In genomic region chr13:108084086-108084485, GRCm38 (mm10) we compare ENCODE assay signal across 14 mouse cellular contexts.
"Had no signal": no experiment of that assay in that cellular context is flagged by ENCODE, and none has a peak within 500 bp of the region (broad histone marks: within the 10 kb centered on the region; RNA-seq: fewer than 3 reads in every experiment).

No protein-coding gene starts in this region.

- H3K4me2 ChIP-seq: limb, embryonic 15.5 days; liver, embryonic 12.5 days; lung, embryonic 14.5 days; midbrain, embryonic 12.5 days; neural tube, embryonic 13.5 days; stomach, embryonic 15.5 days had no signal

- H3K9me3 ChIP-seq: limb, embryonic 15.5 days; liver, embryonic 12.5 days; midbrain, embryonic 12.5 days; neural tube, embryonic 13.5 days; stomach, embryonic 15.5 days had no signal

- H3K36me3 ChIP-seq: limb, embryonic 15.5 days; liver, embryonic 12.5 days; midbrain, embryonic 12.5 days; neural tube, embryonic 13.5 days; stomach, embryonic 15.5 days had no signal

- H3K4me3 ChIP-seq: limb, embryonic 15.5 days; liver, embryonic 12.5 days; midbrain, embryonic 12.5 days; neural tube, embryonic 13.5 days; stomach, embryonic 15.5 days had no signal

- H3K4me1 ChIP-seq: limb, embryonic 15.5 days; liver, embryonic 12.5 days; neural tube, embryonic 13.5 days; stomach, embryonic 15.5 days had no signal

- H3K27me3 ChIP-seq: limb, embryonic 15.5 days; liver, embryonic 12.5 days; neural tube, embryonic 13.5 days; stomach, embryonic 15.5 days had no signal

- H3K27ac ChIP-seq: limb, embryonic 15.5 days; liver, embryonic 12.5 days; midbrain, embryonic 12.5 days; neural tube, embryonic 13.5 days; stomach, embryonic 15.5 days had no signal

- DNase-seq: kidney, postnatal 25 days; layer of hippocampus, adult 9-11 months; layer of hippocampus, postnatal 36 days; lung, embryonic 14.5 days; lung, postnatal 10 days; lung, postnatal 4 days; retina, postnatal 1 day; thymus, postnatal 4 days had no signal

- H3K9ac ChIP-seq: limb, embryonic 15.5 days; liver, embryonic 12.5 days; lung, embryonic 14.5 days; midbrain, embryonic 12.5 days; neural tube, embryonic 13.5 days; stomach, embryonic 15.5 days had no signal

- ATAC-seq: liver, embryonic 12.5 days; midbrain, embryonic 16.5 days had no signal
